Mouse (Mus musculus) G1E (cell line): ENCODE data around the gene Tmem266.

Experiments
- CTCF ChIP-seq: IDR thresholded peaks from 2 replicates; pipeline ENCODE4 v1.5.1; 2012; ENCODE audit warnings: low read depth, low read length, inconsistent platforms, mixed read lengths
- GATA1 ChIP-seq: IDR thresholded peaks from 2 replicates; pipeline ENCODE4 v1.6.1; 2012; ENCODE audit warnings: borderline replicate concordance, low read length, inconsistent platforms, mixed read lengths
- GATA2 ChIP-seq: IDR thresholded peaks from 2 replicates; pipeline ENCODE4 v1.6.1; 2012; ENCODE audit warnings: low read depth, low read length, inconsistent platforms, borderline replicate concordance
- POLR2AphosphoS5 ChIP-seq: IDR thresholded peaks from 2 replicates; pipeline ENCODE4 v1.6.1; 2012; ENCODE audit warnings: low read depth, low read length, inconsistent platforms; ENCODE audit not compliant: insufficient replicate concordance
- TAL1 ChIP-seq: conservative IDR thresholded peaks from 2 replicates; pipeline ENCODE4 v1.6.1; 2012; ENCODE audit warnings: low read depth, low read length, inconsistent platforms, mixed read lengths

DNA sequence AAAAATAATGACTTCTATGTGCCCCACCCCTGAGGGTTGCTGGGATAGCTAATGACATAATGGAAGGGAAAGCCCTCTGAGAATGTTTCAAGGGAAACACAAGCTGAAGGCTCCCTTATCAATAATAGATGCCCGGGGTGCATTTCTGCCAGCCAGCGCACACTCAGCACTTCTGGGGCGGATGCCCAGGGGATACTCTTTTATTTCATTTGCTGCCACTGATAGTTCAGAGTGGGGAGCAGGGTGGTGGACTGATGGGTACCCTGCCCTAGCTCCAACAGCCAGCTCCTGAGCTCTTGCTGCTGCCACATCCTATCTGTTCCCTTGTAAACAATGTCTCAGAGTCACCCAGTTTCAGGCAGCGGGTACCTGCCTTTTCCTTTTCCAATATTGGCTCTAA is 120.8 kb downstream of the Tmem266 start:
- no peak for TF ChIP-seq GATA1
- no peak for TF ChIP-seq TAL1
- TF ChIP-seq POLR2AphosphoS5 = no peak
- no peak for TF ChIP-seq CTCF
- TF ChIP-seq GATA2 = no peak
